Mouse (Mus musculus) heart, postnatal 0 days (tissue): Measurements from ENCODE around the gene Hivep3. TPM values are rescaled to one million over a fixed set of nuclear protein-coding genes. Genes with fewer than 3 reads are reported as not detected.
A peak's percentile ranks its signal among the peaks of the same experiment; 100 is the strongest.

Experiments
- ATAC-seq: fragments of 200-750 bp; cut with Nextera tagmentation; 2 replicates; pipeline ENCODE4 v1.8.0; 2017; ENCODE audit warnings: low read depth, moderate number of reproducible peaks, moderate library complexity; ENCODE audit not compliant: insufficient read depth
- DNase-seq: peaks from one replicate; pipeline ENCODE4 v3.0.0-alpha.2; 2016; ENCODE audit warnings: low spot score
- H3K27ac ChIP-seq: fragments of 300-500 bp; sonication (generic); 2 replicates; pipeline ENCODE4 v1.5.1; 2014; ENCODE audit warnings: low read depth, mild to moderate bottlenecking
- H3K27me3 ChIP-seq: fragments of 300-500 bp; sonication (generic); 2 replicates; pipeline ENCODE4 v1.6.1; 2014; ENCODE audit warnings: low read length, mixed read lengths; ENCODE audit not compliant: control insufficient read depth, insufficient read depth
- H3K36me3 ChIP-seq: fragments of 300-500 bp; sonication (generic); replicated peaks from 2 replicates; pipeline ENCODE4 v1.6.1; 2014; ENCODE audit warnings: low read length, mixed read lengths; ENCODE audit not compliant: control insufficient read depth, insufficient read depth
- H3K4me1 ChIP-seq: fragments of 300-500 bp; sonication (generic); 2 replicates; pipeline ENCODE4 v1.6.1; 2014; ENCODE audit warnings: antibody characterized with exemption; ENCODE audit not compliant: control insufficient read depth, insufficient read depth
- H3K4me2 ChIP-seq: fragments of 300-500 bp; sonication (generic); 2 replicates; pipeline ENCODE4 v1.6.1; 2014; ENCODE audit warnings: low read depth, mild to moderate bottlenecking, low read length, moderate library complexity
- H3K4me3 ChIP-seq: fragments of 300-500 bp; sonication (generic); 2 replicates; pipeline ENCODE4 v1.5.1; 2014; ENCODE audit warnings: low read depth, low read length
- H3K9ac ChIP-seq: fragments of 300-500 bp; sonication (generic); replicated peaks from 2 replicates; pipeline ENCODE4 v1.6.1; 2014; ENCODE audit warnings: low read depth, low read length, mixed read lengths
- H3K9me3 ChIP-seq: fragments of 300-500 bp; sonication (generic); replicated peaks from 2 replicates; pipeline ENCODE4 v1.6.1; 2016; ENCODE audit warnings: low read length; ENCODE audit not compliant: control insufficient read depth
- CTCF ChIP-seq: IDR thresholded peaks from 2 replicates; pipeline ENCODE4 v1.5.1; 2016; ENCODE audit warnings: antibody characterized with exemption, control low read depth, low read depth
- EP300 ChIP-seq: IDR thresholded peaks from 2 replicates; pipeline ENCODE4 v1.6.1; 2016; ENCODE audit warnings: antibody characterized with exemption, low read depth
- WGBS: fragments of 180-500 bp; shearing (Covaris S2); extraction: QIAGEN DNeasy Blood & Tissue Kit; methylation state at CpG from one replicate; pipeline ENCODE4 v1.1.7; 2014; 5-methylcytosine and 5-hydroxymethylcytosine counted together
- polyA plus RNA-seq: library from polyadenylated mRNA; unstranded; fragments of >200 nt; fragmentation: Nextera tagmentation; extraction: Ambion mirVana; gene quantifications from 2 replicates; pipeline ENCODE4 v1.2.1, GENCODE M21; 2015
- total RNA-seq: library from RNA; depleted of rRNA; stranded (reverse); fragments of >200 nt; gene quantifications from 2 replicates; pipeline ENCODE4 v1.2.3, GENCODE M21; 2014; ENCODE audit warnings: low replicate concordance

Gene Hivep3
- total and polyA plus RNA-seq, 2 experiments from 2014 or later, result 5.8 to 10.4 TPM

DNA sequence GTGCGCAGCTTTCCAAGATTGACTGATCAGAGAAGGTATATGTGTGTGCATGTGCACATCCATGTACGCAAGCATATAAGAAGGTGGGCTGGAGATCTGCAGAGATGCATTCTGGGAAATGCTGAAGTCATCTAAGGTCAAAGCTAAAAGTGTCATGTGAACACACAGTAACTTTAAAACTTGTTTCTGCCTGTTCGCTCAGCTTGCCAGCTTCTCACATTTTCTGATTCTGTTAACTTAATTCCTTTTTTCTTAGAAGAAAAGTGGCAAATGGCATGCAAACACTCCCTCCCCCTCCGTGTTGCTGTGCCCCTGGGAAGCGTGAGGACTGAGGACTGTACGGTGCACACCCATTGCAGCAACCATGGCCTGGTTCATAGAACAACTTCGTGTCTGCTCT, 308.9 kb downstream of the Hivep3 start:
- H3K27me3 ChIP-seq, result 0 out of 2 replicates have a peak, but pooled peaks cover 7% of the 10 kb centered on the region
- DNase-seq (no peak), ATAC-seq (no peak)
- 85% methylated on average over 7 of the region's 7 CpGs for WGBS
- no peak overlapping the region for H3K4me2 ChIP-seq
- no peaks in the 10 kb centered on the region for H3K9me3 ChIP-seq
- H3K27ac ChIP-seq, result no peak overlapping the region
- no peak overlapping the region for H3K9ac ChIP-seq
- no peaks in the 10 kb centered on the region for H3K4me1 ChIP-seq
- no peak overlapping the region for H3K4me3 ChIP-seq
- TF ChIP-seq CTCF (no peak), EP300 (no peak)
- no peaks in the 10 kb centered on the region for H3K36me3 ChIP-seq

DNA sequence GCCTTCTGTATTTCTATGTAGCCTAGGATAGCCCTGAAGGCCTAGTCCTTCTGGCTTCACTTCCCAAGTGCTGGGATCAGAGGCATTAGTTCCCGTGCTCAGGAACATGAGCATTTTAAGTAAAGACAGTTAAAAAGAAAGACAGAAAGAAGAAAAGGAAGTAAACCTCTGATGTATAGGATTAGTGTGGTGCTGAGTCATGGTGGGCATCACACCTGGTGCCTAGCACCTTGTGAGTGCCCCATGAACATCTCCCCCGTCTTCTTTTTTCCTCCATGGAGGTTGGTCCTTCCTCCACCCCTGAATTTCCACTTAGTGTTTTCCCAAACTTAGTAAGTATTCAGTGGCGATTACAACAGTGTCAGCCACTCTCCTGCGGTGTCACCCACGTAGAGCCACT, 311.0 kb downstream of the Hivep3 start:
- Histone ChIP-seq H3K36me3 (no peaks in the 10 kb centered on the region), H3K4me3 (no peak overlapping the region), H3K27me3 (0 out of 2 replicates have a peak, but pooled peaks cover 4% of the 10 kb centered on the region), H3K27ac (no peak overlapping the region), H3K4me1 (no peaks in the 10 kb centered on the region), H3K9ac (no peak overlapping the region), H3K4me2 (no peak overlapping the region), H3K9me3 (no peaks in the 10 kb centered on the region)
- 80% methylated on average over 5 of the region's 5 CpGs for WGBS
- TF ChIP-seq EP300, result no peak
- TF ChIP-seq CTCF, result no peak
- no peak for ATAC-seq
- no peak for DNase-seq

DNA sequence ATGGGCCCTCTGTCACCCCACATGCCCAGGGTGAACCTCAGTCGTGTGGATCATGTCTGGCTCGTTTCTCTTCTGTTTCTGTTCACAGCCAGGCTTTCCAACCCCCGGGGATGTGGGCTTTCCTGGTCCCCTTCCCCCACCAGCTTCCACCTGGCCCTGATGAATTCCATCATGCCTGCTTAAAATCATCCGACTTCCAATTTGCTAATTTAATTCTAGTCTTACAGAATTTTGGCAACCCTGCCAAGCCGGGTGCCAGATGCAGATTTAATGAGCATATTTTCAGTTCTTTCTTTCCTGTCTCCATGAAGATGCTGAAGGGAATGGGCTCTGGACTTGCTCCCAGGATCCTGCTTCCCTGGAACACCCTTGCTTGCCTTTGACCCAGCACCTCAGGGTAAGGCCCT, 311.6 kb downstream of the Hivep3 start:
- Histone ChIP-seq H3K4me3 (no peak overlapping the region), H3K9me3 (no peaks in the 10 kb centered on the region), H3K36me3 (no peaks in the 10 kb centered on the region), H3K27me3 (0 out of 2 replicates have a peak, but pooled peaks cover 4% of the 10 kb centered on the region), H3K9ac (no peak overlapping the region), H3K4me2 (no peak overlapping the region), H3K4me1 (no peaks in the 10 kb centered on the region), H3K27ac (no peak overlapping the region)
- ATAC-seq (no peak), DNase-seq (no peak)
- WGBS, result 68% methylated on average over 5 of the region's 5 CpGs
- TF ChIP-seq EP300, result no peak
- TF ChIP-seq CTCF, result no peak

DNA sequence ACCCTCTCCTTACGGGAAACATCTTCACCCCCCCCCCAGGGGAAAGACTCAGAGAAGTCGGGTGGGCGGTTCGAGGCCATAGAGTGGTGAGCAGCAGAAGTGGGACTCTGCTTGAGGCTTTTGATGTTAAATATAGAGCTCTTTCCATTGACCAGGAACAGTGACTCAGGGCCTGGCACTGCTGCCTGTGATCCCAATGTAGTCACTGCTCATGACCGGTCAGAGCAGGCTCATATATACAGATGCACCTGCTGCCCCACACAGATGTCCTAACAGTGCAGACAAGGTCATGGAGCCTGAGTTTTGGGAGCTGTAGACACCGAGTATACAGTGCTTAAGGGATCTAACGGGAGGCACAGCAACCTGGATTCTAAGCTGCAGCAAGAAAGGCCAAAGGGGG, 312.3 kb downstream of the Hivep3 start:
- H3K4me1 ChIP-seq, result no peaks in the 10 kb centered on the region
- H3K27me3 ChIP-seq, result 0 out of 2 replicates have a peak, but pooled peaks cover 4% of the 10 kb centered on the region
- no peak overlapping the region for H3K4me2 ChIP-seq
- no peaks in the 10 kb centered on the region for H3K36me3 ChIP-seq
- no peak overlapping the region for H3K4me3 ChIP-seq
- peak; percentile 17 for DNase-seq
- H3K27ac ChIP-seq, result no peak overlapping the region
- TF ChIP-seq EP300, result no peak
- no peak for TF ChIP-seq CTCF
- H3K9me3 ChIP-seq, result no peaks in the 10 kb centered on the region
- H3K9ac ChIP-seq, result no peak overlapping the region
- 48% methylated on average over 7 of the region's 7 CpGs for WGBS
- ATAC-seq, result peak; percentile 67

DNA sequence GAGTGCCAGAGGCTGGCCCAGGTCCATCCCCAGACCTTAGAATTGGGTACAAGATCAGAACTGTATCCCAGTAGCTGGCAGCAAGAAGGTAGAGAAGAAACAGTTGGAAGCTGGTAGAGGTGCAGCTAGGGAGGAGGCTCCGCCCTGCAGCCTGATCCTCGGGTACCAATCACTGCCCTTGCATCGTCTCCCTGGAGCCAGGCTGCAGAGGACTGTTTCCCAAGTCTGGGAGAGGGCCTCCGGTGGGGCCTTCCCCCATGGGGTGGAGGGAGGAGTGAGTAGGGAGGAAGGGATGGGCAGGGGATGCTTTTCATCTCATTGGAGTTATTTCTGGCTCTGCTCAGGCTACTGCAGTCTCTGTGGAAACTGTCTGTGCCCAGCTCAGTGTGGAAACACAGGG, 313.5 kb downstream of the Hivep3 start:
- TF ChIP-seq CTCF (no peak), EP300 (no peak)
- H3K4me2 ChIP-seq, result no peak overlapping the region
- no peaks in the 10 kb centered on the region for H3K4me1 ChIP-seq
- DNase-seq (no peak), ATAC-seq (no peak; the same call in 1 of the 2 replicates)
- WGBS, result 35% methylated on average over 4 of the region's 4 CpGs
- H3K27me3 ChIP-seq, result 0 out of 2 replicates have a peak, but pooled peaks cover 4% of the 10 kb centered on the region
- H3K4me3 ChIP-seq, result no peak overlapping the region
- no peak overlapping the region for H3K9ac ChIP-seq
- H3K27ac ChIP-seq, result no peak overlapping the region
- H3K36me3 ChIP-seq, result no peaks in the 10 kb centered on the region
- H3K9me3 ChIP-seq, result no peaks in the 10 kb centered on the region

DNA sequence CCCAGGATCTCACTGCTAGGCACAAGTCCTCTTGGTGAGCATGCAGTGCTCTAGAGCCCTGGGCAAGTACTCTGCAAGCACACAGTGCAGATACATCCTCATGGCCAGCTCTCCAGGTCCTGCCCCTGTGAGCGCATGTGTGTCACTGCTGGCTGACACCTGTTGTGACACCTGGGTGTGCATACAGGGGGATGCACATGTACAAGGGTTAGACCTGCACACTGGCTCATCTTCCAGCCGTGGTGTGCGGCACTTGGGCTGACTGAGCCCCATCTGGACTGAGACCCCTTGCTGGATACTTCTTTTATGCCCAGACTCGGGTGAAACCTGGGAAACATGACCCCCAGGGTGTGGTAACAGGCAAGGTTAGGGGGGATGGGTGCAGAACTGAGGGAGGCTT, 314.7 kb downstream of the Hivep3 start:
- H3K4me1 ChIP-seq, result no peaks in the 10 kb centered on the region
- no peak for TF ChIP-seq EP300
- no peak for TF ChIP-seq CTCF
- no peak for ATAC-seq
- no peaks in the 10 kb centered on the region for H3K36me3 ChIP-seq
- 89% methylated on average over 4 of the region's 4 CpGs for WGBS
- no peak overlapping the region for H3K27ac ChIP-seq
- no peaks in the 10 kb centered on the region for H3K9me3 ChIP-seq
- H3K9ac ChIP-seq, result no peak overlapping the region
- H3K27me3 ChIP-seq, result 0 out of 2 replicates have a peak, but pooled peaks cover 4% of the 10 kb centered on the region
- no peak overlapping the region for H3K4me2 ChIP-seq
- DNase-seq, result no peak
- no peak overlapping the region for H3K4me3 ChIP-seq
